Mouse (Mus musculus): Measurements from ENCODE around the gene Rtn4ip1. TPM values are rescaled to one million over a fixed set of nuclear protein-coding genes. Genes with fewer than 3 reads are reported as not detected.

Rtn4ip1 gene
- polyA plus RNA-seq, 1 experiment from 2014 or later, result 15.9 TPM

DNA sequence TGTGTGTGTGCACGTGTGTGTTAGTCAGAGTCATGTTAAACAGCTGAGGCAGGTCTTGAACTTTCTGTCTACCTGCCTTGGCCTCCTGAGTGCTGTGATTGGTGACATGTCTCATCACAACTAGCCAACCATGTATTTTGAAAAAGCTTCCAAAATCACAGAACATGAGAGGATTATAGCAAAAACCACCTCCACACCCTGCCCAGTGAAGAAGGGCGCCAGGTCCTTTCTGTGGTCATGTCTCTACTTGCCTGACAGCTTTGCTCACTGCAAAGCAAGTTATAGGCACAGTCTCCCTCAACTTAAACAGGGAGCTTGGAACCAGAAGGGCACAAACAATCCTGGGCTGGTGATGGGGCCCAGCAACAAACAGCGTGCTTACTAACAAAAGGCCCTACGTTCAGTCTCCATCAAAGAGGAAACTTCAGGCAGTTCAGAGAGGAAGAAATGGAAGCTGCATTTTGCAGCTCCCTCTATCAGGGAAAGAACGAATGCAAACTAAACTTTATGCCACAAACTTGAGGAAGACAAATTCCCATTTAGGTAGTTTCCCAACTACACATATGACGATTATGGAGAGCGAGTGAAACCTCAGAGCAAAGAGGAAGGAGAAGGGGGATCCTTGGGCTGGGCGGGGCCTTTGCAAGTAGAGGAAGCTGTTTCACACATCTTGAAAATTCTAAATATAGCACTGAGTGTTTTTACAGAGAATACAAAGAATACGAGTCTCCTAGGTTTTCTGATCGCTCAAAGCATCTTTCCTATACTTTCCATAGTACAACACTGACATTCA is 94.4 kb downstream of the Rtn4ip1 start:
- Histone ChIP-seq H3K4me3 (no peak overlapping the region), H3K27ac (no peak overlapping the region), H3K4me2 (replicated peaks) (no peak overlapping the region), H3K9me3 (replicated peaks) (no peaks in the 10 kb centered on the region), H3K9ac (no peak overlapping the region), H3K4me1 (no peaks in the 10 kb centered on the region), H3K36me3 (no peaks in the 10 kb centered on the region), H3K27me3 (peaks cover 5% of the 10 kb centered on the region; the same call in 1 of the 2 replicates)
- WGBS, result 79% methylated on average over 10 of the region's 10 CpGs
- ATAC-seq (ENCODE audit: low FRiP score), result no peak

- H3K9ac ChIP-seq, result no peak overlapping the region
- no peaks in the 10 kb centered on the region for H3K36me3 ChIP-seq
- H3K4me2 ChIP-seq (replicated peaks), result no peak overlapping the region
- H3K9me3 ChIP-seq (replicated peaks), result no peaks in the 10 kb centered on the region
- peaks cover 17% of the 10 kb centered on the region for H3K27me3 ChIP-seq
- H3K27ac ChIP-seq, result no peak overlapping the region
- no peak overlapping the region for H3K4me3 ChIP-seq
- H3K4me1 ChIP-seq, result 0 out of 2 replicates have a peak, but pooled peaks cover 2% of the 10 kb centered on the region
- 75% methylated on average over 10 of the region's 10 CpGs for WGBS
- ATAC-seq (ENCODE audit: low FRiP score), result no peak
Observed at GRCm38 (mm10) chr10:43997276-43997675, 95.7 kb downstream of the Rtn4ip1 start.

GRCm38 (mm10) chr10:43998023-43998422 is 96.4 kb downstream of the Rtn4ip1 start:
- H3K27me3 ChIP-seq, result peaks cover 25% of the 10 kb centered on the region
- WGBS, result 72% methylated on average over 9 of the region's 9 CpGs
- H3K36me3 ChIP-seq, result no peaks in the 10 kb centered on the region
- H3K27ac ChIP-seq, result no peak overlapping the region
- no peak for ATAC-seq (ENCODE audit: low FRiP score)
- no peak overlapping the region for H3K4me2 ChIP-seq (replicated peaks)
- H3K9ac ChIP-seq, result no peak overlapping the region
- no peaks in the 10 kb centered on the region for H3K9me3 ChIP-seq (replicated peaks)
- peaks cover 2% of the 10 kb centered on the region; the same call in 1 of the 2 replicates for H3K4me1 ChIP-seq
- no peak overlapping the region for H3K4me3 ChIP-seq

- H3K4me3 ChIP-seq, result no peak overlapping the region
- WGBS, result 82% methylated on average over 8 of the region's 8 CpGs
Observed at GRCm38 (mm10) chr10:43998503-43999082, 97.0 kb downstream of the Rtn4ip1 start.

DNA sequence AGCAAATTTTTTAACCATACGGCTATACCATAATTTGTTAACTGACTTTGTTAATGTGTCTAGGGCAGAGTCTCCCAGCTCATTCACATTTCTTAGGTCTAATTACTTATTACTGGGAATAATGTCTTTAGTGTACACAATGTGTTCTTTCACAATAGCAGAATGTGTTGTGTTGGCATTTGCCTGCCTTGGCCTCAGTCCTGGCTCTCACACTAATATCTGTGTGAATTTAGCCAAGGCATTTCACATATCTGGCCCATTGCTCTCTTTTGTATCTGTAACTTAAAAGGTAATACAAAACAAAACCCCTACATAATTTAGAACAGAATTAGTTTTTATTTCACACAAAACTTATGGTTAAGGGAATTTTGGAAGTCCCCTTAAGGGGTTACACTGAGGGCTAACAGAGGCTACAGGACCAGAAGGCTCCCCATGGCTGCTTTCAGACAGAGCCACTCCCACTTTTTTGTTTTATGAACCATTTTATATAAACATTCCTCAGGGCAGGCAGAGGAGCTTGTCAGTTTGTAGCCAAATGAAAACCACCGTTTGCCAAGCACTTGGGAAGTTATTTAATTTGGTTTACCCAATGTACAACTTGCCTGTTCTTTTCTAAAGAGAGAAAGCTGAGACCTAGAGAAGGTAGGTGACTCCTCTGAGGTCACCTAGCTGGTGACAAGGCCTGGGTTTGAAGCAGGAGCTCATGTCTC is 98.7 kb downstream of the Rtn4ip1 start:
- ATAC-seq (ENCODE audit: low FRiP score), result no peak
- no peak overlapping the region for H3K4me3 ChIP-seq
- no peak overlapping the region for H3K27ac ChIP-seq
- no peak overlapping the region for H3K4me2 ChIP-seq (replicated peaks)
- H3K9ac ChIP-seq, result no peak overlapping the region
- H3K36me3 ChIP-seq, result no peaks in the 10 kb centered on the region
- H3K9me3 ChIP-seq (replicated peaks), result no peaks in the 10 kb centered on the region
- H3K27me3 ChIP-seq, result peaks cover 47% of the 10 kb centered on the region
- H3K4me1 ChIP-seq, result peaks cover 15% of the 10 kb centered on the region
- WGBS, result 58% methylated on average over 2 of the region's 2 CpGs

More at GRCm38 (mm10) chr10:43998503-43999082, 97.0 kb downstream of the Rtn4ip1 start:
- no peak for ATAC-seq (ENCODE audit: low FRiP score)
- no peaks in the 10 kb centered on the region for H3K36me3 ChIP-seq
- no peak overlapping the region for H3K4me2 ChIP-seq (replicated peaks)
- no peak overlapping the region for H3K9ac ChIP-seq
- H3K27me3 ChIP-seq, result peaks cover 30% of the 10 kb centered on the region
- H3K4me1 ChIP-seq, result peaks cover 6% of the 10 kb centered on the region
- H3K9me3 ChIP-seq (replicated peaks), result no peaks in the 10 kb centered on the region
- H3K27ac ChIP-seq, result no peak overlapping the region

GRCm38 (mm10) chr10:44002004-44002940 is 100.7 kb downstream of the Rtn4ip1 start:
- Histone ChIP-seq H3K9ac (no peak overlapping the region), H3K4me1 (peaks cover 22% of the 10 kb centered on the region), H3K36me3 (no peaks in the 10 kb centered on the region), H3K27me3 (peaks cover 66% of the 10 kb centered on the region), H3K27ac (no peak overlapping the region), H3K9me3 (replicated peaks) (no peaks in the 10 kb centered on the region), H3K4me3 (no peak overlapping the region), H3K4me2 (replicated peaks) (no peak overlapping the region)
- WGBS, result 14% methylated on average over 14 of the region's 14 CpGs
- ATAC-seq (ENCODE audit: low FRiP score), result no peak; the same call in 1 of the 2 replicates

GRCm38 (mm10) chr10:44002995-44003524 is 101.5 kb downstream of the Rtn4ip1 start:
- Histone ChIP-seq H3K4me2 (replicated peaks) (peak overlapping the region; percentile 59), H3K4me3 (peak overlapping the region; percentile 49), H3K9me3 (replicated peaks) (no peaks in the 10 kb centered on the region), H3K27ac (no peak overlapping the region), H3K36me3 (no peaks in the 10 kb centered on the region), H3K4me1 (peaks cover 22% of the 10 kb centered on the region), H3K27me3 (peaks cover 69% of the 10 kb centered on the region), H3K9ac (0 out of 2 replicates have a peak overlapping the region, but pooled peaks have one; percentile 33)
- ATAC-seq (ENCODE audit: low FRiP score), result no peak
- WGBS, result 4% methylated on average over 11 of the region's 11 CpGs

GRCm38 (mm10) chr10:44003551-44004151 is 102.0 kb downstream of the Rtn4ip1 start:
- under 1% methylated on average over 65 of the region's 68 CpGs for WGBS
- ATAC-seq (ENCODE audit: low FRiP score), result no peak
- Histone ChIP-seq H3K36me3 (no peaks in the 10 kb centered on the region), H3K4me2 (replicated peaks) (peak overlapping the region; percentile 59), H3K9ac (peak overlapping the region; percentile 33; the same call in 1 of the 2 replicates), H3K27ac (no peak overlapping the region), H3K27me3 (peaks cover 75% of the 10 kb centered on the region), H3K9me3 (replicated peaks) (no peaks in the 10 kb centered on the region), H3K4me1 (peaks cover 22% of the 10 kb centered on the region), H3K4me3 (peak overlapping the region; percentile 49)

DNA sequence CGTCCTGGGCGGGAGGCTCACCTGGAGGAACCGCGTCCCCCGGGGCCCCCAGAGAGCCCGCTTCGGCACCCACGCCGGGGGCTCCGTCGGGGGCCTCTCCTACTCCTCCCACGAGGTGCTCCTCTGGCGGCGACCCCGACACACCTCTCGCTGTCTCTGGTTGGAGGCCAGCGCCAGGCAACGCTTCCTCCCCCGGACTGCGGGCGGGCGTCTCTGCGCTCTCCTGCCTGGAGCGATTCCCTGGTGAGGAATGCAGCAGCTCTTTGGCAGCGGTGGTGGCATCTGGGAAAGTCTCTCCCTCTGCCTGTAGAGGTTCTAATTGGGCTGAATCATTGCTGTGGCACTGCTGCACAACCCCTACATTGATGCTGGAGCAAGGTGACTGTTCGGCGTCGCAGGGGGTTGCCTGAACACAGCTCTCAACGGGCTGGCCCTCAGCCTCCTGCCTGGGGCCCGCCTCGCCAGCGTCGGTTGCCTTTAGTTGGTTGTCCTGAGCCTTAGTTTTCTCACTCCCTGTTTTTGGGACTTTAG is 102.7 kb downstream of the Rtn4ip1 start:
- Histone ChIP-seq H3K36me3 (no peaks in the 10 kb centered on the region), H3K4me3 (peak overlapping the region; percentile 49), H3K9ac (no peak overlapping the region), H3K9me3 (replicated peaks) (no peaks in the 10 kb centered on the region), H3K27me3 (peaks cover 79% of the 10 kb centered on the region), H3K27ac (no peak overlapping the region), H3K4me1 (peaks cover 22% of the 10 kb centered on the region), H3K4me2 (replicated peaks) (peak overlapping the region; percentile 59)
- no peak for ATAC-seq (ENCODE audit: low FRiP score)
- 1% methylated on average over 33 of the region's 33 CpGs for WGBS

GRCm38 (mm10) chr10:44005677-44006641 is 104.4 kb downstream of the Rtn4ip1 start:
- no peak overlapping the region for H3K9ac ChIP-seq

More at GRCm38 (mm10) chr10:44005677-44006641, 104.4 kb downstream of the Rtn4ip1 start:
- Histone ChIP-seq H3K36me3 (no peaks in the 10 kb centered on the region), H3K4me1 (peaks cover 22% of the 10 kb centered on the region), H3K4me3 (peak overlapping the region; percentile 37), H3K27ac (no peak overlapping the region), H3K9me3 (replicated peaks) (no peaks in the 10 kb centered on the region), H3K27me3 (peaks cover 75% of the 10 kb centered on the region), H3K4me2 (replicated peaks) (peak overlapping the region; percentile 62)
- WGBS, result 2% methylated on average over 40 of the region's 40 CpGs
- no peak for ATAC-seq (ENCODE audit: low FRiP score)
